Mouse (Mus musculus) bone marrow macrophage, adult 2 months (primary cell): ENCODE measurements at regions not wholly inside any gene's neighbourhood (a gene's known extent, or its start where the extent isn't known, plus 50 kb on each side); places are given as distances from the start of the nearest gene placed in this dataset.

Experiments used
- H3K27ac ChIP-seq: 2 replicates; pipeline ENCODE4 v1.5.1; 2012; ENCODE audit warnings: low read depth, low read length; ENCODE audit not compliant: insufficient read depth
- H3K4me1 ChIP-seq: 2 replicates; pipeline ENCODE4 v1.6.1; 2012; ENCODE audit warnings: low read length; ENCODE audit not compliant: control insufficient read depth, insufficient read depth
- H3K4me3 ChIP-seq: 2 replicates; pipeline ENCODE4 v1.5.1; 2012; ENCODE audit warnings: mild to moderate bottlenecking, low read length, moderate library complexity; ENCODE audit not compliant: insufficient read depth
- CTCF ChIP-seq: IDR thresholded peaks from 2 replicates; pipeline ENCODE4 v1.5.1; 2012; ENCODE audit warnings: low read depth, mild to moderate bottlenecking, low read length, moderate library complexity
- POLR2A ChIP-seq: IDR thresholded peaks from 2 replicates; pipeline ENCODE4 v1.6.1; 2012; ENCODE audit warnings: mild to moderate bottlenecking, low read depth, low read length, borderline replicate concordance

GRCm38 (mm10) chr19:14035371-14035770 is 122.0 kb downstream of the Olfr1505 start:
- no peak overlapping the region for H3K27ac ChIP-seq
- TF ChIP-seq CTCF (no peak), POLR2A (no peak)
- no peaks in the 10 kb centered on the region for H3K4me1 ChIP-seq
- H3K4me3 ChIP-seq: no peak overlapping the region

- no peaks in the 10 kb centered on the region for H3K4me1 ChIP-seq
- H3K4me3 ChIP-seq: no peak overlapping the region
- no peak overlapping the region for H3K27ac ChIP-seq
- no peak for TF ChIP-seq POLR2A
- TF ChIP-seq CTCF: no peak
These were observed 122.5 kb downstream of the Olfr1505 start for GRCm38 (mm10) chr19:14035785-14036184.

GRCm38 (mm10) chr19:14036750-14037149 is 123.4 kb downstream of the Olfr1505 start:
- H3K27ac ChIP-seq: no peak overlapping the region
- H3K4me1 ChIP-seq: no peaks in the 10 kb centered on the region
- no peak for TF ChIP-seq CTCF
- no peak for TF ChIP-seq POLR2A
- H3K4me3 ChIP-seq: no peak overlapping the region

DNA sequence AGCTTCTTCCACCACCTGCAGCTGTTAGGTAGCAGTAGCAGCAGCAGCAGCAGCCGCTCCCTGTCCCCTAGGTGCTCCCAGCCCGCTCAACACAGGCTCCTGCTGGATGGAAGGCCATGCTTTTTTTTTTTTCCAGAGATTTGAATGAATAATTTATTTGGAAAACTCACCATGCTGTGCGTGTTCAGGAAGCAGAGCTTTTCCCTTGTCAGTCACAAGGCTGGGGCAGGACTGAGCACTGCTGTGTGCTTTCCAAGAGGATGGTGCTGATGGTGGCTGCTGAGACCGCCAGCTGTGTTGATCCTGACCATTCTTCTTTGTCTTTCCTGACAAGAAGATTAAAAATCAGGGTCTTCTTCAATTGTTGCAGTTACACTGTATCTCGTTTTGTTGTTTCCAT is 129.4 kb downstream of the Olfr1505 start:
- H3K4me1 ChIP-seq: no peaks in the 10 kb centered on the region
- H3K27ac ChIP-seq: no peak overlapping the region
- H3K4me3 ChIP-seq: no peak overlapping the region
- TF ChIP-seq CTCF (no peak), POLR2A (no peak)

DNA sequence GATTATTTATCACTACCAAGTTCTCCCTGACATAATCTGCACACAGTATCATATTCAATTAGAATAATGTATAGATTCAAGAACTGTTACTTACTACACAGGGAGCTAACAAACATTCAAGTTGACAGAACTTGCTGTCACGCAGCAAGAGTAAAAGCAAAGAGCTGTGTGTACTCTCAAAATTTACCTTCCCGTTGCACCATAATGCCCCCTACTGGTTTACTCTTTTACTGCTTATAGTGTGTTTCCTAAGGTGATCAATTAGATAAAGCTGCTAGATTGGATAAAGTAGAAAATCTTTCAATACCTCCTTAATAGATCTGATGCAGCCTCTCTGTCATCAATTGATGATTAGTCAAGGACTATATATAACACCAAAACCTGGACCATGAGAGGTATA is 132.1 kb downstream of the Olfr1505 start:
- H3K4me3 ChIP-seq: no peak overlapping the region
- TF ChIP-seq CTCF (no peak), POLR2A (no peak)
- H3K27ac ChIP-seq: no peak overlapping the region
- H3K4me1 ChIP-seq: no peaks in the 10 kb centered on the region

- Histone ChIP-seq H3K27ac (no peak overlapping the region), H3K4me1 (no peaks in the 10 kb centered on the region), H3K4me3 (no peak overlapping the region)
- TF ChIP-seq POLR2A: no peak
- TF ChIP-seq CTCF: no peak
These were observed 138.7 kb downstream of the Olfr1505 start for GRCm38 (mm10) chr19:14052052-14052451.

- TF ChIP-seq CTCF (peak; percentile 45; the same call in 1 of the 2 replicates), POLR2A (no peak)
- Histone ChIP-seq H3K4me3 (no peak overlapping the region), H3K27ac (no peak overlapping the region)
These were observed 167.2 kb downstream of the Olfr1505 start for GRCm38 (mm10) chr19:14080538-14080937.

GRCm38 (mm10) chr19:14084726-14085125 is 171.4 kb downstream of the Olfr1505 start:
- H3K4me1 ChIP-seq: no peaks in the 10 kb centered on the region
- no peak overlapping the region for H3K27ac ChIP-seq
- H3K4me3 ChIP-seq: no peak overlapping the region
- TF ChIP-seq CTCF (no peak), POLR2A (no peak)

More at GRCm38 (mm10) chr19:14080538-14080937, 167.2 kb downstream of the Olfr1505 start:
- no peaks in the 10 kb centered on the region for H3K4me1 ChIP-seq

DNA sequence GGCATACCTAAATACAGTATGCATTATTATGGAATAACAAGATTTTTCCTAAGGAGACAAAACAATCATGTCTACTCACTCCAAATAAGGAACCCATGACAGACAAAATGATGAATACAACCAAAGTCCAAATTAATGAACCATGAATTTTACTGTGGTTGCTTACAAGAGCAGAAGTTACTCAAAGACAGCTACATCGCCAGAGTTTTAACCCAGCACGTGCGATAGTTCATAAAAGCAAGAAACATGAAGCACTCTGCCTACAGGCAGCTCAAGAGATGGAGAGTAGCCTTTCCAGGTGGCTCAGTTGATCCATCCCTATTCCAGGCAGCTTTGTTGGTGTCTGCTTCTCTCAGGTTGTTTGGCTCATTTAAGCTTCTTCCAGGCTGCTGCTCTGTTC is 176.8 kb downstream of the Olfr1505 start:
- H3K27ac ChIP-seq: no peak overlapping the region
- H3K4me3 ChIP-seq: no peak overlapping the region
- no peak for TF ChIP-seq POLR2A
- no peak for TF ChIP-seq CTCF
- no peaks in the 10 kb centered on the region for H3K4me1 ChIP-seq

DNA sequence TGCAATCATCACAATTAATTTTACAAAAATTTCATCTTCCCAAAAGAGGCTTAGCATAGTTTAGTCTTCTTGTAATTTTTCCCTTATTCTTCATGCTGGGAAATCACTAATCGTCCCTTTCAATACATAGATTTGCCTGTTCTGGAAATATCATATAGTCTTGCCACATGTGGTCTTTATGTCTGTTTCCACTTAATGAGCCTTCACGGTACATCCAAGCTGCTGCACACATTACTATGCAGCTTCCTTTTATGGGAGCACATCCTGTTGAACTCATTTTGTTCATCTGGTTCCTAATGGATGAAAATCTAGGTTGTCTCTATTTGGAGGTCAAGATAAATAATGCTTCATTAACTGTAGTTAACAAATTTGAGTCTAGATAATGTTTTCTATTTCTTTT is 180.9 kb downstream of the Olfr1505 start:
- H3K4me1 ChIP-seq: no peaks in the 10 kb centered on the region
- TF ChIP-seq POLR2A (no peak), CTCF (no peak)
- no peak overlapping the region for H3K4me3 ChIP-seq
- no peak overlapping the region for H3K27ac ChIP-seq

- H3K4me1 ChIP-seq: no peaks in the 10 kb centered on the region
- no peak overlapping the region for H3K4me3 ChIP-seq
- TF ChIP-seq POLR2A (no peak), CTCF (no peak)
- H3K27ac ChIP-seq: no peak overlapping the region
These were observed 182.9 kb downstream of the Olfr1505 start for GRCm38 (mm10) chr19:14096187-14096586.
